Mouse (Mus musculus) megakaryocyte progenitor cell, adult 5-6 weeks (primary cell): Measurements from ENCODE around the gene Eif4ebp2. TPM values are rescaled to one million over a fixed set of nuclear protein-coding genes. Genes with fewer than 3 reads are reported as not detected.

Experiments used
- ATAC-seq: replicated peaks from 2 replicates; pipeline ENCODE4 v1.8.0; 2016; ENCODE audit warnings: mild to moderate bottlenecking, moderate TSS enrichment, inconsistent platforms; ENCODE audit not compliant: poor library complexity
- total RNA-seq, 2 experiments: library from RNA; stranded (forward) in 1 of 2; stranded (reverse) in 1 of 2; fragments of 157-497, 149-512 nt in 1 of 2; fragments of 200-1000 nt in 1 of 2; gene quantifications; 2 replicates each; pipeline versions ENCODE4 v1.2.3 to v1.2.4; 2015 to 2017

Eif4ebp2 gene
- total RNA-seq (2015) (154 TPM in 2 replicates), total RNA-seq (2017) (11.2 and 12.1 TPM in 2 replicates)

DNA sequence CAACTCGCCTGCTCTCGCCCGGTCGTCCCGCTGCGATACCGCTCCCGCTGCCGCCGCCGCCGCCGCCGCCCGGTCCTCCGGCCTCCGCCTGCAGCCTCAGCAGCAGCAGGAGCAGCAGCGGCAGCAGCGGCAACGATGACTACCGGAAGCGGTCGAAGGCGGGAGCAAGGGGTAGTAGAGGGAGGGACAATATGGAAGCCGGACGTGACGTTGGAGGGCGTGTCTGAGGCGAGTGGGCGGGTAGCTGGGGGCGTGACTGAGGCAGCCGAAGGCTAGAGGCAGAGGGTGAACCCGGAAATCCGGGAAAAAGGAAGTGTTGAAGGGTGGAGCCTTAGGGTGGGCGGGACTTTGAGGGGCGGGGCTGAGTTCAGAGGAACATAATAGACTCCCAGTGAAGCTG is at the start of gene Eif4ebp2:
Gene Eif4ebp2, minus strand, starts transcription at position 17 of the 400 bp plus-strand sequence.
- ATAC-seq, result peak; percentile 98

DNA sequence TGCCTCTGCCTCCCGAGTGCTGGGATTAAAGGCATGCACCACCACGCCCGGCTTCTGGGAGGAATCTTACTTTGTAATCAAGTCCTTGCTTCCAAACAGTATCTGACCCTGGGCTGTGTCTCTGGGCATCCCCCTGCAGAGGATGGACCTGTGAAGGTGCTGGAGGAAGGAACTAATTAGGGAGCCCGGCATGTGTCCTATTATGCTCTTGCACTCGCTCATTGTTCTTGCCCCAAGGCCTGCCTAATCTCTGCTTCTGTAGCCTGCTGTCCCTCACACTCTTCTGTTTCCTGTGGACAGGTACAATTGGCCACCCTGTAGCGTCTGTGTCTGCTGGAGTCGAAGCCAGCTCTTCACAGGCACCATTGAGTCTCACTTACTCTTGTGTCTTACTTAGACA is 48.3 kb upstream of the Eif4ebp2 start:
- no peak for ATAC-seq

DNA sequence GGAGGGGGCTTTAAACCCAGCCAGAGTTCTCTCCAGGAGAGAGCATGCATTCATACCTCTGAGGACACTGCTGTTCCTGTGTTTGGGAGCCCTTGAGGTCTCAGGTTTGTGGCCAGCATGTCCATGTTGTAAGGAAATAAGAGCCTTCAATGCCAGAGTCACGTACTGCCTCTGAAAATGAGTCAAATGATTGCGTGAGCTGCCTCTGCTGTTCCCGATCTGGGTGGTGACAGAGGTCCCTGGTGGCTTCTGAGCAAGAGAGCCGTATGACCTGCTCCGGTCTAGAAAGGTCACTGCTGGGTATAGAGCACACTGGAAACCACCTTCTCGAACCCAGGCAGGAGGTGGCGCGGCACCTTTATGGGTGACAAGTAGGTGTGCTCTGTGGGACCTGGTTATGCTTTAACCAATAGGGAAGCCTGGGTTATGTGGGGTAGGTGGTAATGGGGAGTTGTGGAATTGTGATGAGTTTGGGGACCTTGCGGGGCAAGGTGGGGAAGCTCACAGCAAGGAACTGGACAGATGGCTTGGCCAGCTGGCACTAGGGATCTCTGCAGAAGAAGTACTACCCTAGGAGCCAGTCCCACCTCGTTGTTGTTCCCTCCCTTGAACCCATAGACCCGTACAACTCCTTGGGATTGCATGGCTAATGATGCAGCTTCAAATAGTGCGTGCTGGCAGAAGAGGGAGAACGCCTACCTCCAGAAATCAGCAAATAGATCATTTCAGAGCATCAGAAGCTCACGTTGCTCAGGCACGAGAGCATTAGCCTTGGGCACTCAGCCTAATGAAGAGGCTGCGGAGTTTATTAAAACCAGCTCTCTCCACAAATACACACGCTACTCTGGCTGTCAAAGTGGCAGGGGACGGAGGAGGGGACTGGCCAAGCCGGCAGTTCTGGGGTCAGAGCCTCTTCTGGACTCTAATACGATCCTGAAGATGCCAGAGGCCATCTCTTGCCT is 47.3 kb upstream of the Eif4ebp2 start:
- no peak for ATAC-seq

DNA sequence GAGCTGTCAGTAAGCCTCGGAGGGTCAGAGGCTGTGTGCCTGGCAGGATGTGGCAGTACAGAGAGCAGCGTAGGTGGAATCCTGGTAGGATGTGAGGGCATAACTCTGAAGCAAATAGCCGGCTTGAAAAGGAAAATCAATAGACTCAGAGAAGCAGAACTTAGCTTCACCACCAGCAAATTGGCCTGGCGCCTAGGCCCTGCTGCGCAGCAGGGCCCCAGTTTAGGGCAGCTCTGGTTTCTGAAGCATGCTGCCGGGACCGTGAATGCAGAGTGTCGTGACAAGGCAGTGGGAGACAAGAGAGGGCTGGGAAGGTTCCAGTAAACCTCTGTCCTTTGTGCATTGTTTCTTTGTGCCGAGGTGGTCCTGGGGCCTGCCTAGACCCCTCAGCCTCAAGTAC is 43.8 kb upstream of the Eif4ebp2 start:
- ATAC-seq, result no peak

DNA sequence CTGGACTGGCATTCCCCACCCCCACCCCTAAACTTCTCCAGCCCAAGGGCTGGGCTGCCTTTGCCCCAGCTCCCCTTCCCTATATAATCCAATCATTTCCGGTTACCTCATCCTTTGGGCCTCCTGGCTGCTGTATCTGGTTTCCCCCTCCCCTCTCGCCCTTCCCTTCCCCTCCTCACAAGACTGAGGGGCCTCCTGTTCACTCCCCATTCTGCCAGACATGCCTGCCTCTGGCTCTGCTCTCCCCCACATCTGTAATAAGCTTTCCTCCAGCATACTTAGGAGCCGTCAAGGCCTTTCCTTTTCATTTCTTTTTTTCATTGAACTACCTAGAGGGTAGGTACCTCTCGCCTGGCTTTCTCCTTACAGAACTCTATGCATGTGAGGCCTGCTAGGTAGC is 43.0 kb upstream of the Eif4ebp2 start:
- no peak for ATAC-seq

DNA sequence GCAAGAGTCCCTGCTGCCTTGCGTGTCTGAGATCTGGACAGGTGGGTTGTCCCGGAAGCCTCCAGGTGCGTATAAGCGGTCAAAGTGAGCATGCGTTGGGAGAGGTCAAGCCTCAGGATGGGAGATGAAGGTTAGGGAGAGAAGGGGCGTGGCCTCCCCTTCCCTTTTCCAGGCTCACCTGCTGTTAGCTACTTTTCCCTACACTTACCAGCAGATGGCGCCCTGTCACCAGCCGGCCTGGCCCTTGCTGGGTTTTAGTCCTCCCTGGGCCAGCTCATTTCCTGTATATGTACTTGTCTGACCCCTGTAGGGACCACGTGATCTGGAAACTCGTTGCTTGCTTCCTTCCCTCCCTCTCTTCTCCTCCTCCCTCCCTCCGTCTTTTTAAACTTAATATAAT is 39.6 kb upstream of the Eif4ebp2 start:
- ATAC-seq, result peak; percentile 88

DNA sequence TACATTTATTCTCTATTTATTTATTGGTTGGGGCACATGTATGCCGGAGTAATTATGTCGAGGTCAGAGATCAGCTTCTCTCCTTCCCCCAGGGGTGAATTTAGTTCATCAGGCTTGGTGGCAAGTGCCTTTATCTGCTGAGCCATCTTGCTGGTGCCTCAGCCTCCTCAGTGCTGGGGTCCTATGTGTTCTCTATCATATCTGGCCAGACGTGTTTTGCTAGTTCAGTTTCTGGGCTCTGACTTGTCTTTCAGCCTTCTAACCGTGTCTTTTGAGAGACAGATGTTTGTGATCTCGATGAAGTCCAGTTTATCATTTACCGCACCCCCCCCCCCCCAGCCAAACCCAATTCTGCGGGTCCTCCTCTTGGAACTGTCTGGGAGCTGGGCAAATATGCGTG is 39.1 kb upstream of the Eif4ebp2 start:
- ATAC-seq, result peak; percentile 85

DNA sequence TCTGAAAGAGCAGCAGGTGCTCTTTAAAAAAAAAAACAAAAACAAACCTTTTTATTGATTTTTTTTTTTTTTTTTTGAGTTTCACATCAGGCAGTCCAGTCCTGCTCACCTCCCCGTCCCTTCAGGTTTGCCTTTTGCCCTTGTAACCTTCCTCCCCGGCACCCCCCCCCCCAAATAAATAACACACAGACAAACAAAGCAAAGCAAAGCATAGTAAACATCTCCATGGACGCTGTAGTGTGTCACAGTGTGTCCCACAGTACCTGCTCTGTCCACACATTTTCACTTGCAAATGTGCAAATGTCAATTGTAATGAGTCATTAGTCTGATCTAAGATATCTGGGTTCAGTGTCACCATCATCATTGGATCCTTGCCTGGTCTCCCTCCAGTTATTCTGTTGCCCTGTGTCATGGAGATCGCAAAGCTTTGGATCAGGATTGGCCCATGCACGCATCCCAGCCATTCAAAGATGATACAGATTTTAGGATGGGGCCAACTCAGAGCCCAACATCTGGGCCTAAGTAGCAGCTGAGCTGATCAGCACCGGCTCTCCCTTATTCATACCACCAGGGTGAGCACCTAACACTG is 36.2 kb upstream of the Eif4ebp2 start:
- ATAC-seq, result no peak

DNA sequence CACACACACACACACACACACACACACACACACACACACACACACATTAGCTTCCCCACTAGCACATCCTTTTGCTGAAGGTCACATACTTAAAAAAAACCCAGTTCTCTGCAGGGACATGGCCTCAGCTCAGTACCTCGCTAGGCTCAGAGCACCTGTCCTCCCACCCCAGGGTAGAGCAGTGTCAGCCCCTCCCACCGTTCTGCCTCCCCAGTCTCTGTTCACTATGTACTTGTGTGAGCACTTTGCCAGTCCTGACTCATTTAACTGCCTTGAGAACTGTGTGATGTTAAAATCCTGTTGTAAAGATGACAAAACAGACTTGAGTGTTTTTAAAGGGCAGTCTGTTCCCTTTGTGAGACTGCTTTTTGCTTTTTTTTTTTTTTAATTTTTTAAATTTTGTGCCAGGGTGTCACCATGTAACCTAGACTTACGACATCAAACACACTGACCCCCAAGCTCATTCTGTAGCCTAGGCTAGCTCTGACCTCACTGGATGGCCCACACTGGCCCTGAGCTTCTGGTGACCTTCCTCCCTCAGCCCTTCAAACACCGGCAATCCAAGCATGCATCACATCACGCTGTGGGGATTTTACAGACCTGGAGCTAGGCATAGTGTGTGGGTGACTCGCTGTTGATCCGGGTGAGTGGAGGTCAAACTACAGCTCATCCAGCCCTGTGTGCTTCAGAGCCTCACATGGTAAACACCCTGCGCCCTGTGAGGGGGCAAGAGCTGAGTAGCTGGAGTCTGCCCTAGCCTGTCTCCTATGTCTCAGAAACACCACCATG is 34.3 kb upstream of the Eif4ebp2 start:
- no peak for ATAC-seq

DNA sequence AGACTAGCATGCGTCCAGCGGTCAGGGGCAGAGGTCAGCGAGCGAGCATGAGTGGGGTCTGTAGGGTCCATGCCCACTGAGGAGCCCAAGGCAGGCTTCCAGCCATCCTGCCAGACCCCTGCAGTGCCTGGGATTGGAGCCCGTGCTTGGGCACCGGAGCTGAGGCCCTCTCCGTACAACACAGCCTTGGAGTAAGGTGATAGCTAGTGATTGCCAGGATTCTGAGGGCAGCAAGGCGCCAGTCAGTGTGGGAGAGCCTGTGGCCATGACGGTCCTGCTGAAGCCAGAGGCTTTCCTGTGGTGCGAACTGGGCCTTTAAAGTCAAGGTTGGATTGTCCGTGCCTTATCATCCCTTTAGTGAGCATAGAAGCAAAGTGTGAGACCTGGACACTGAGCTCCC is 32.3 kb upstream of the Eif4ebp2 start:
- ATAC-seq, result no peak

DNA sequence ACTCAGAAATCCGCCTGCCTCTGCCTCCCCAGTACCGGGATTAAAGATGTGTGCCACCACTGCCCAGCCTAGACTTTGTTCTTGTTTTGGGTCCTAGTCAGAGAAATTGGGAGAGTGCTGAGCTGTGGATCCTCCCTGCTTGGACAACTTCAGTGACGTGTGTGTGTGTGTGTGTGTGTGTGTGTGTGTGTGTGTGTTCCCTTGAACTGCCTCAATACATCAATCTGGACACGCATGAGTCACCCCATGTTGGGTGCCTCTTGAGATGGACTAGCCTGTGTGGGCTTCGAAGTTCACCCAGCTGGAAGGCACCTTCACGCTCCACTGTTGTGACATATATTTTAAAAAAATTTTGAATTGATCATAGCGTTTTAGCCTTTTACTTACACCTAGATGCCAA is 30.3 kb upstream of the Eif4ebp2 start:
- no peak for ATAC-seq

DNA sequence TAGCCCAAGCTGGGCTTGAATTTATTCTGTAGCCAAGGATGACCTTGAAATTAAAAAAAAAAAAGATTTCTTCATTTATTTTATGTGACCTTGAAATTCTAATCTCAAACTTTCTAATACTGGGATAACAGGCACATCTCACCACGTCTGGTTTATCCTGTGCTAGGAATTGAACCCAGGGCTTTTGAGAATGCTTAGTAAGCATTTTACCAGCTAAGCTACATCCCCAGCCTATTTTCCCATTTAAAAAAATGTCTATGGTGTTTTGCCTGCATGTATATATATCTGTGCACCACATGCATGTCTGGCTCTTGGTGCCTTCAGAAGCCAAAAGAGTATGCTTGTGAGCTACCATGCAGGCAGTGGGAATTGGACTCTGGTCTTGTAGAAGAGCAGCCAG is 28.0 kb upstream of the Eif4ebp2 start:
- no peak for ATAC-seq

DNA sequence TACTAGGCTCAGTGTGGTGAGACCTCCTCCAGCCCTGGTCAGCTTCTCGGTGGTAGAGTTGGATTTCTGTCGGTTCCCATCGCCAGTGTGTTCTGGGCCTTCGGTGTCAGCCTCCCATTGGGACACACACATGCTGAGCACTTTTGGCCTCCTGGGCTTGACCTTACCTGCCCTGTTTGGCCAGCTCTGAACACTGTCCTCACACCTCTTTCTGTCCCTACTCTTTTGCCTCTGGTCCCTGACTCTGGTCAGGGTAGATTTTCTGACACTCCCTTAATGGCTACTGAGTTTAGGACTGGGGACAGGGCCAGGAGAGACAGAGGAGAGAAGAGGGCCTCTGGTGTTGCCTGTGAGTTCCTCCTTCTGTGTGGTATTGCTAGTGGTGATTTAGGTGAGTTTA is 27.5 kb upstream of the Eif4ebp2 start:
- ATAC-seq, result no peak

DNA sequence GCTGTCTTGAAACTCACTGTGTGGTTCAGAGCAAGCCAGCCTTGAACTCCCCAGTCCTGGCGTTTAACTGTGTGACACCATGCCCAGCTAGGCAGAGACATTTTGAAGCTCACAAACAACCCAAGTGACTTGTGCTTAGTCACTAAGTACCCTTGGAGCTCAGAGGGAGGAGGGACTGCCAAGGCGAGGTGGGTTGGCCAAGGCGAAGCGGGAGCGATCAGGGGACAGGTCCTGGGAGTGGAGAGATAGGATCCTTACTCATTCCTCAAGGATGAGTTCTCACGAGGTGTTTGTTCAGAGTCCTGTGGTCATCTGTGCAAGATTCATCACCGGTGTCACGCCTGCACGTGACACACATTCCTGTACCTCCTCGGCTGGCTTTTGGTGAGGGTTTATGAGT is 27.0 kb upstream of the Eif4ebp2 start:
- no peak for ATAC-seq

DNA sequence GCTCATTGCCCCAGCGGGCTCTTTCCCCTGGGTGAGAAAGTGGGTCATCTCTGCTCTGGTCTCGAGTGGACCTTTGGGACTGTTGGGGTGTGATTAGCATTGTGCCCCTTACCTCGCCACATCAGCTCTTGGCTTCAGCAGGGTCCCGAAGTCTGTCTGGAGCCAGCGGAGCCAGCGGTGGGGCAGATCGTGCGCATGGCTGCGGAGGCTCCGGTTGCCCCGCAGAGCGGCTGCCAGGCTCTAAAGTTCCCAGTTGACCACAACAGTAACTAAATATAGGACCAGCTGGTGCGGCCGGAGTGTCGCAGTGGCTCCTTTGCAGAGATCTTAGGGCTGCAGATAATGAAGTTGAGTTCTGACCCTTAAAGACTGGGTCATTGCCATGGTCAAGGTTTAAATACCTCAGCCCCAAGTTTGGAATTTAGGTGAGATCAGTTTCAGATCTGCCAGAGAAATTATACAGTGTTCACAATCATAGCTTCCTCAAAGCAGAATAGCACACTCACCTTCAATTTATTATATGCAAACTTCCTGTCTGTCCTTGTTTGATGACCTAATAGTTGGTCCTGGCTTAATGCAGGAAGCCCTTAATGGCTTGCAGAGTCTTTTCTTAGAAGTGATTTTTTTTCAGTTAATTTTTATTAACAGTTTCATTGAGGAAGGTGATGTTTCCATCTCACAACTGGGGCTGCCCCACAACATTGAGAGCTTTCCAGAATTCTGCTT is 24.1 kb upstream of the Eif4ebp2 start:
- ATAC-seq, result no peak

DNA sequence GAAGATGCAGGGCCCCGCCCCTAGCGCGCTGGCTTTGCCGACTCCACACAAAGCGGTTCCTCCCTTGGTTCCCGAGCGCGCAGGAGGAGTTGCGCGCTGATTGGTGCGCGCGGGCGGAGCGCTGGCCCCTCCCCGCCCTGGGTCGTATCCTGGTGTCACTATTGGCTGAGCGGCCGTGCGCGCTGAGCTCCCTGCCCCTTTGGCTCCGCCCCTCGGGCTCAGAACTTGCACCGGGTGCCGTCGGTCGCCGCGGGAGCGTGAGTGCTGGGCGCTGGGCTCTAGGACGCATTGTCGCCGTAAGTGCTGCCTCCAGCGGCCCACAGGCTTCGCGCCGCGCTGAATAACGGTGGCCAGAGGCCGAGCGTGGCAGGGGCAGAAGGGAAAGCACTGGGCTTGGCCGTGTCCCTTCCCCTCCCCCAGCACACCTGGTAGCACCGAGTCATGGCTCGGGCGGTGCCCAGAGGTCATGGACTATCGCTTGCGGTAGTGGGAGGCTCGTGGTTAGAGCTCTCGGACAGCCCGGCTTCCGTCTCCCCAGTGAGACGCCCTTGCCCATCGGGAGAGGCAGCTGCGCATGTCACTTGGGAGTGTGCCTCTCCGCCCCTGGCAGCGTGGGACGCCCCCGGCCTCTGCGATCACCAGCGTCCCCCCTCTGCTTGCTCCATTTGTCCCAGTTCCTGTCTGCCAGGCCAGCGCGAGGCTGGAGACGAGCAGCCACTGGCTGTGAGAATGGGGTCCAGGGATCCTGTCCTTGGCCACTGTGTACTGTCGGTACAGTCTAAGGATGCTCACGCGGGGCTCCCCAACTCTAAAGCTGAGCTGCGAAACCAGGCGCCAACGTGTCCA is 23.4 kb upstream of the Eif4ebp2 start, which contains the start of gene Lrrc20:
Gene Lrrc20, plus strand, starts transcription at position 208 of the 846 bp plus-strand sequence.
- peak; percentile 95 for ATAC-seq

DNA sequence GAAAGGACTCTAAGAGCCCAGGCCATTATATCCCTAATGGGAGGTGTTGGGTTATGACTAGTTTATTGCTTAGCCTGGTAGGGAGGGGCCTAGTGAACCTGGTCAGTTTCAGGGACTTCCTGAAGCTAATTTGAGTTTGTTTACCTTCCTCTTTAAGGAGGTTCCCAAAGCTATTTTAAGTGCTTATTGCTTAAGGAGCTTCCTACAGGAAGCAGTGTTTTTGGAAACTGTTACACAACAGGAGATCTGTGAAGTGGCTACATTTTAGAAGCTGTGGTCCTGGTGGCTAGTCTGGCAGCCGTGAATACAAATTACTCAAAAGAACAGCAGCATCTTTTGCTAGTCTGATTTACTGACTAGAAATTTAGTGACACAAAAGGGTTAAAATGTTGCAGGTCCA is 21.9 kb upstream of the Eif4ebp2 start:
- peak; percentile 40 for ATAC-seq

DNA sequence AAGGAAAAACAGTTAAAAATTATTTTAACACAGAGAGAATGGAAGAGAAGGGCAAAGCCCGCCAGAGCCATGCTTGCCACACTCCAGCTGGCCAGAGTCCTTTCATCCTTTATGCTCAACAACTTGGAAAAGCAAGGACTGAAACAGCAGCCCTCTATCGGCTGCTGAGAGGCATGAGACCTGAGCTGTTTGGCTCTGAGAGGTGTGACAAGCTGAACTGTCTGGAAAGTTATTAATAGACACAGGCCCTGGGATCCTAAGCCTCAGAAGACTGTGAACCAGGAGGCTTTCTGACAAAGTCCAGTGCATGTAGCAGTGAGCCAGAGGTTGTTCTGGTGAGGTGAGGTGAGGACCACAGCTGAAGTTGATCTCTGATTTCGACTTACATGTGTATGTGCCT is 21.2 kb upstream of the Eif4ebp2 start:
- ATAC-seq, result no peak

DNA sequence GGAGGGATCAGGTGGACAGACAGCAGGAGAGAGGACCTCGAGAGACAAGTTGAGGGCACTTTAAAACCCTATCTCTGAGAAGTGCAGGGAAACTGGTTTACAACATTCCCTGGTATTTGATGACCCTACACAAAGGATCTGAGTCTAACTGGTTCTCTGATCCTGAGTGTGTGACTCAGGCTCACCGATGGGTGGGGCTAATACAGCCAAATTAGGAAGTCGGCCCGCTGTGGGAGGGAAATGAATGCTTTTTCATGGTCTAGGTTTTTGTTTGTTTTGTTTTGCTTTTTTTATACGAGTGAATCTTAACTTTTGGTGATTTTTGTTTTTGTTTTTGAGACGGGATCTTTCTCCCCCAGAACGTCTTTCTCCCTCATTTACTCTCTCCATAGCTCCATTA is 16.4 kb upstream of the Eif4ebp2 start:
- ATAC-seq, result 0 out of 2 replicates have a peak, but pooled peaks have one; percentile 40

DNA sequence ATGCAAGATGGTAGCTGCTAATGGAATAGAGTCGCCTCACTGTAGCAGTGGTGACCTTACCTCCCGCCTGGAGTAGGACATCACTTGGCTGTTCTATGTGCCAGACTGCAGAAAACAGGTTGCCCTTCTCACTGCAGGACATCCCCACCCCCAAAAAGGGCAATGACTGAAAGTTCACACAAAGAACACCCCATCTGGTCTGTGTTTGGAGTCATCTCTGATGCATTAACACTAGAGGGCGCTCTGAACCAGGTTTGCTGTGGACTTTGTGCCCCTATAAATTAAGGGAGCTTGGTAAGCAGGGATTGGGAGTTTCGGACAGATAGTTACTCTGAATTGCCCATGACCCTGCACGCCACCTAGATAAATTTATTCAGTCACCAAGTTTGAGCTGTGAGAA is 14.4 kb upstream of the Eif4ebp2 start:
- peak; percentile 65 for ATAC-seq
